Mouse (Mus musculus): ENCODE measurements around the gene Tgm1. TPM values are rescaled to one million over a fixed set of nuclear protein-coding genes. Genes with fewer than 3 reads are reported as not detected.

The Tgm1 gene
- polyA plus RNA-seq, 1 experiment = 1.1 TPM

DNA sequence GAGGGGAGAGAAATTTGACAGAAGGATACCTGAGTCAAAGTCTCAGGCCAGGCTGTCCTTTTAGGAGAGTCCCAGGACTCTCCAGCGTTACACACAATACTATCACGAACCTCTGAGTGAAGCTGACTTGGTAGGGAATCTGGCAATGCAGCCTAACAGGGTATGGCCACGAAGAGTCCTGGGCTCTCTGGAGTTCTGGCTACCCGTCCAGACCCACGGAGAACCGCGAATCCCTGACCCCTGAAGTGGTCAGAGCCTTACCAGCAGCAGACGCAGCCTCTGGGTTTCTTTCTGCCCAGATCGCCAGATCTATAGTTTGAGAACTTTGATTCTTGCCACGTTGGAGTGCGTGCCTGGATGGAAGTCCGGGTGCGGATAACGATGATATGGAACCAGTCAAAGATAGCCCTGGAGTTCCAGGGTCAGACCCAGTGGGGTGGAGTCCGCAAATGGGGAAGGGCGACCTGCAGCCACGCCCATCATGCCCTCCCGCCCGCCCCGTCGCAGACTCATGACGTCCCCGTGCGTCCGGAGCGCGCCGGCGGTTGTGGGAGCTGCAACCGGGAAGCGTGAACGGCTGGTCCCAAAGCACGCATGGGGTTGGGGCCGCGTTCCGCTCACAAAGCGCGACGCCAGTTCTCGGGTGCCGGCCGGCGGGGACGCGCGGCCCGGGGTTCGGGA, 31.6 kb upstream of the Tgm1 start, which contains the start of the genes Dhrs1 and Nop9:
TSS of gene Dhrs1 (minus strand) at position 511 of the 681 bp plus-strand sequence.
TSS of gene Nop9 (plus strand) at position 514 of the 681 bp plus-strand sequence.
- Histone ChIP-seq H3K4me3 (ENCODE audit: insufficient read depth, low read length) (peak within 1 kb of the TSS; percentile 83), H3K27ac (ENCODE audit: insufficient read depth, low read depth, low read length) (peak within 1 kb of the TSS; percentile 40), H3K4me1 (ENCODE audit: control insufficient read depth, insufficient read depth, low read length) (peaks cover 17% of the 10 kb centered on the region)
- no peak for TF ChIP-seq CTCF (IDR thresholded peaks at IDR 0.05; ENCODE audit: low read depth, low read length)

DNA sequence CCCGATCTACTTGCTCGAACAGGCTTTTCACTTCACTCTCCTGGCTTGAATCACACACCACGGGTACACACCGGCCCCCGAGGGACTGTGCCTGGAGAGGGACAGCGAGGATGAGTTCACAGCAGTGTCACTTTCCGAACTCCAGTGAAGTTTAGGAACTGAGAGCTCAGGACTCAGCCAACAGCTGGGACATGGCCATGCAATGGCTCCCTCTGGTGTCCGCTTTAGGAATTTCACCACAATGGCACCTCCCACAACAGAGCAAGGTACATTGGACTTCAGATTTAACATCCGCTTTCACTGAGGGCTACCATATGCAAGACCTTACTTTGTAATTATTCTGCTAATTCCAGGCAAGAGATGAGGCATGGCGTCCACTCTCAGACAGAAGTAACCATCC, 30.0 kb upstream of the Tgm1 start:
- H3K27ac ChIP-seq (ENCODE audit: insufficient read depth, low read depth, low read length) = no peak overlapping the region
- peaks cover 17% of the 10 kb centered on the region for H3K4me1 ChIP-seq (ENCODE audit: control insufficient read depth, insufficient read depth, low read length)
- no peak overlapping the region for H3K4me3 ChIP-seq (ENCODE audit: insufficient read depth, low read length)
- TF ChIP-seq POLR2A (IDR thresholded peaks at IDR 0.05; ENCODE audit: borderline replicate concordance, low read depth, low read length) = no peak
- TF ChIP-seq CTCF (IDR thresholded peaks at IDR 0.05; ENCODE audit: low read depth, low read length) = peak; percentile 68

- H3K4me1 ChIP-seq (ENCODE audit: control insufficient read depth, insufficient read depth, low read length) = peaks cover 22% of the 10 kb centered on the region
- TF ChIP-seq CTCF (IDR thresholded peaks at IDR 0.05; ENCODE audit: low read depth, low read length) (no peak), POLR2A (IDR thresholded peaks at IDR 0.05; ENCODE audit: borderline replicate concordance, low read depth, low read length) (no peak)
- no peak overlapping the region for H3K27ac ChIP-seq (ENCODE audit: insufficient read depth, low read depth, low read length)
- no peak overlapping the region for H3K4me3 ChIP-seq (ENCODE audit: insufficient read depth, low read length)
Observed at GRCm38 (mm10) chr14:55737086-55737687, 23.5 kb upstream of the Tgm1 start.

DNA sequence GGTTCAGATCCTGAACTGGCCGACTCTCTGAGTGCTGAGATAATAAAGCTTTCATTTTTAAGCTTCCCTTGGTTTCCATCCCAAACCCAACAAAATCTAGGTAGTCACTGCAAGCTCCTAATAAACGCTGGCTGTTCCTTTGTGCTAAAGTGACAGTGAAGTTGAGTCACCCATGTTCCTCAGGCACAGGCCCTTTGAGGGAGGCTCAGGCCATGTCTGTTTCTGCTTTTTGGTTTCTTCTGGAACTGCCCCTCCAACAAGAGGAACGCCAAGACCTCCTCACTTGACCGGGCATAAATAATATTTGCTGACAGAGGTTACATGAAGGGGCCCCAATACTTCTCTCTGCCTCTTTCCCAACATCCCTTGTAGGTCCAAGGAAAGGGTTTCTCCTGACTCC, 22.0 kb upstream of the Tgm1 start:
- no peak for TF ChIP-seq POLR2A (IDR thresholded peaks at IDR 0.05; ENCODE audit: borderline replicate concordance, low read depth, low read length)
- no peak for TF ChIP-seq CTCF (IDR thresholded peaks at IDR 0.05; ENCODE audit: low read depth, low read length)
- peak overlapping the region; percentile 39 for H3K27ac ChIP-seq (ENCODE audit: insufficient read depth, low read depth, low read length)
- no peak overlapping the region for H3K4me3 ChIP-seq (ENCODE audit: insufficient read depth, low read length)
- H3K4me1 ChIP-seq (ENCODE audit: control insufficient read depth, insufficient read depth, low read length) = peaks cover 23% of the 10 kb centered on the region

- peaks cover 27% of the 10 kb centered on the region for H3K4me1 ChIP-seq (ENCODE audit: control insufficient read depth, insufficient read depth, low read length)
- TF ChIP-seq POLR2A (IDR thresholded peaks at IDR 0.05; ENCODE audit: borderline replicate concordance, low read depth, low read length) (no peak), CTCF (IDR thresholded peaks at IDR 0.05; ENCODE audit: low read depth, low read length) (no peak)
Observed at GRCm38 (mm10) chr14:55735334-55735733, 21.6 kb upstream of the Tgm1 start.

DNA sequence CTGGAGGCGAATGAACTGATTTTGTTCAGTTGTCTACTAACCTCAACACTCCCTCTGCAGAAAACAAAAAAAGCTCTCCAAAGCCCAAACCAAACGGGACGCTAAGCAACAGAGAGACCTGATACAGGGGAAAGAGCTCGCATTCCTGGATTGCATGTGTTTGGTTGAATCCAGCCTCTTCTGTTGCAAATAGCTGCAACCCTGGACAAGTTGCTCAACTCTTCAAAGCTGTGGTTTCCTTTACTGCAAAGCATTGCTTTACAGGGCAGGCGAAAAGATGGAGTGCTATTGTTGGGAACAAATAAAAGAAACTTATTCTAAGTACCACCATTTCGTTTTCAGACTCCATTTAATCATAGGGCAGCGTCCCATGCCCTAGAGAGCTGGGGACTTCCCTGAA, 21.1 kb upstream of the Tgm1 start:
- Histone ChIP-seq H3K4me1 (ENCODE audit: control insufficient read depth, insufficient read depth, low read length) (peaks cover 32% of the 10 kb centered on the region), H3K27ac (ENCODE audit: insufficient read depth, low read depth, low read length) (no peak overlapping the region), H3K4me3 (ENCODE audit: insufficient read depth, low read length) (no peak overlapping the region)
- TF ChIP-seq POLR2A (IDR thresholded peaks at IDR 0.05; ENCODE audit: borderline replicate concordance, low read depth, low read length) (no peak), CTCF (IDR thresholded peaks at IDR 0.05; ENCODE audit: low read depth, low read length) (no peak)

More at GRCm38 (mm10) chr14:55735334-55735733, 21.6 kb upstream of the Tgm1 start:
- no peak overlapping the region for H3K4me3 ChIP-seq (ENCODE audit: insufficient read depth, low read length)
- peak overlapping the region; percentile 39 for H3K27ac ChIP-seq (ENCODE audit: insufficient read depth, low read depth, low read length)

- Histone ChIP-seq H3K4me3 (ENCODE audit: insufficient read depth, low read length) (no peak overlapping the region), H3K27ac (ENCODE audit: insufficient read depth, low read depth, low read length) (no peak overlapping the region), H3K4me1 (ENCODE audit: control insufficient read depth, insufficient read depth, low read length) (peaks cover 36% of the 10 kb centered on the region)
- TF ChIP-seq CTCF (IDR thresholded peaks at IDR 0.05; ENCODE audit: low read depth, low read length) (no peak), POLR2A (IDR thresholded peaks at IDR 0.05; ENCODE audit: borderline replicate concordance, low read depth, low read length) (no peak)
Observed at GRCm38 (mm10) chr14:55733889-55734288, 20.2 kb upstream of the Tgm1 start.

GRCm38 (mm10) chr14:55730531-55731032, 16.9 kb upstream of the Tgm1 start:
- TF ChIP-seq POLR2A (IDR thresholded peaks at IDR 0.05; ENCODE audit: borderline replicate concordance, low read depth, low read length) = no peak
- no peak for TF ChIP-seq CTCF (IDR thresholded peaks at IDR 0.05; ENCODE audit: low read depth, low read length)
- Histone ChIP-seq H3K4me1 (ENCODE audit: control insufficient read depth, insufficient read depth, low read length) (peaks cover 49% of the 10 kb centered on the region), H3K4me3 (ENCODE audit: insufficient read depth, low read length) (no peak overlapping the region), H3K27ac (ENCODE audit: insufficient read depth, low read depth, low read length) (no peak overlapping the region)

DNA sequence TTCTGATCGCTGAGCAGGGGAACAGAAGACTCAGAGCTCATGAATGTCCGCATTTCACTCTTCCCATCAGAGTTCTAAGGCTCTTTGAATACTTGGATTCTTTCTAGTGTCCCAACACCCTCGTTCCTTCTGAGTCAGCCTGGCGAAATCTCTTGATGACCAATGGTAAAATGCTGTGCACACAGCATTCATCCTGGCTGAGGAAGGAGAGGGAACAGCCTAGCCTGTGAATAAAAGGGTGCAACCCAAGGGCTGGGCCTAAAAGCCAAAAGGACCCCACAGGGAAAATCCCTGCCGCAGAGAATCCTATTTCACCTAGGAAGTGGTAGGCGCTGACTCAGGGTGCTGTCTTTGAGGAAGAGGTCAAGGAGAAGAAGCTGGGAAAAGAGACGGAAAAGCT, 16.4 kb upstream of the Tgm1 start:
- no peak for TF ChIP-seq POLR2A (IDR thresholded peaks at IDR 0.05; ENCODE audit: borderline replicate concordance, low read depth, low read length)
- TF ChIP-seq CTCF (IDR thresholded peaks at IDR 0.05; ENCODE audit: low read depth, low read length) = no peak
- H3K27ac ChIP-seq (ENCODE audit: insufficient read depth, low read depth, low read length) = no peak overlapping the region
- H3K4me3 ChIP-seq (ENCODE audit: insufficient read depth, low read length) = no peak overlapping the region
- H3K4me1 ChIP-seq (ENCODE audit: control insufficient read depth, insufficient read depth, low read length) = peaks cover 49% of the 10 kb centered on the region

Measured in bone marrow macrophage, adult 2 months (primary cell).